Mouse (Mus musculus): Measurements from ENCODE around the gene Cend1. TPM values are rescaled to one million over a fixed set of nuclear protein-coding genes. Genes with fewer than 3 reads are reported as not detected.
"Not testable (repeated sequence)": the region's sequence is repeated elsewhere in the genome, so short reads cannot be mapped to it uniquely, and the experiment has no call there.

The Cend1 gene
- polyA plus RNA-seq, 1 experiment from 2014 or later, result 3.4 TPM

DNA sequence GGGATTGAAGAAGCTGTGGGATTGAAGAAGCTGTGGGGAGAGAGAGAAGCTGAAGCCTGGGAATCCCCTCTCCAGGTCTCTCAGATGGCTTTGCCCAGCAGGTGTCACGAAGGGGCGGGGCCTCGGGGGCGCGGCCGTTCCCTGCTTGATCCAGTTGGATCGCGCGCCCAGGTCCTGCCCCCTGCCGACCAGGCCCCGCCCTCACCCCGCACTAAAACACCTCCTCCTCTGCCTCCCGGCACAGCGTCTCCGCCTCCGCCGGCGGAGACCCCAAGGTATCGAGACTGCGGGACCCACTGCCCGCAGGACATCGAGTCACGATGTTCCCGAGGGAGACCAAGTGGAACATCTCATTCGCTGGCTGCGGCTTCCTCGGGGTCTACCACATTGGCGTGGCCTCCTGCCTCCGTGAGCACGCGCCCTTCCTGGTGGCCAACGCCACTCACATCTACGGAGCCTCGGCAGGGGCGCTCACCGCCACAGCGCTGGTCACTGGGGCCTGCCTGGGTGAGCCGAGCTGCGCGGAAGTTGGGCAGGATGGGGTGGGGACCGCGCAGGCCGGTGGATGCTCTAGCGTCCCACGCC, 25.8 kb upstream of the Cend1 start, which contains the start of gene Pnpla2:
Gene Pnpla2, plus strand, starts transcription at position 232 of the 585 bp plus-strand sequence.
- WGBS, result under 1% methylated on average over 45 of the region's 45 CpGs
- ATAC-seq (replicated peaks; ENCODE audit: low FRiP score), result peak; percentile 85
- peaks cover 36% of the 10 kb centered on the region for H3K4me1 ChIP-seq

DNA sequence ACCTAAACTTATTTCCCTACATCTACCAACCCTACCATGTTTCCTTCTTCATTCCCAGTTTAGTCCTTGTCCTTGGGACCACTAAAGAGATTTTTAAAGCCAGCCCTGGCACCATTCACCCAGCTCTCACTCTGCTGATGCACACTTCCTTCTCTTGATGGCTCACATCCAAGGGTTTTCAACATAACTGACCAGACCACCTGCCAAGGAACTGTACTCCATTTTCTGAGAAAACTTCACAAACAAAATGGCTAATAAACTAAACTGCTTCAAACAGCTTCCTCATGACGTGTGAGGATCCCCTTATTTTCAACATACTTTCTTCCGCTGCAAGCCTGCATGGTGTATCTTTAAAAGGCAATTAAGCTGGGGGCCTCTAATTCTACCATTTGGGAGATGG, 24.3 kb upstream of the Cend1 start:
- Histone ChIP-seq H3K4me2 (no peak overlapping the region), H3K36me3 (peaks cover 44% of the 10 kb centered on the region), H3K4me3 (replicated peaks) (no peak overlapping the region), H3K4me1 (peaks cover 42% of the 10 kb centered on the region), H3K9me3 (replicated peaks) (no peaks in the 10 kb centered on the region), H3K27ac (no peak overlapping the region), H3K9ac (no peak overlapping the region), H3K27me3 (no peaks in the 10 kb centered on the region)
- no peak for ATAC-seq (replicated peaks; ENCODE audit: low FRiP score)
- WGBS, result 68% methylated on average over 2 of the region's 2 CpGs

More for the DNA sequence above, 25.8 kb upstream of the Cend1 start, which contains the start of gene Pnpla2:
- H3K9ac ChIP-seq, result peak within 1 kb of the TSS; percentile 70
- H3K9me3 ChIP-seq (replicated peaks), result no peaks in the 10 kb centered on the region
- peak within 1 kb of the TSS; percentile 81 for H3K4me3 ChIP-seq (replicated peaks)
- peaks cover 1% of the 10 kb centered on the region; the same call in 1 of the 2 replicates for H3K27me3 ChIP-seq
- peaks cover 41% of the 10 kb centered on the region for H3K36me3 ChIP-seq
- H3K4me2 ChIP-seq, result peak within 1 kb of the TSS; percentile 95
- peak within 1 kb of the TSS; percentile 88 for H3K27ac ChIP-seq

DNA sequence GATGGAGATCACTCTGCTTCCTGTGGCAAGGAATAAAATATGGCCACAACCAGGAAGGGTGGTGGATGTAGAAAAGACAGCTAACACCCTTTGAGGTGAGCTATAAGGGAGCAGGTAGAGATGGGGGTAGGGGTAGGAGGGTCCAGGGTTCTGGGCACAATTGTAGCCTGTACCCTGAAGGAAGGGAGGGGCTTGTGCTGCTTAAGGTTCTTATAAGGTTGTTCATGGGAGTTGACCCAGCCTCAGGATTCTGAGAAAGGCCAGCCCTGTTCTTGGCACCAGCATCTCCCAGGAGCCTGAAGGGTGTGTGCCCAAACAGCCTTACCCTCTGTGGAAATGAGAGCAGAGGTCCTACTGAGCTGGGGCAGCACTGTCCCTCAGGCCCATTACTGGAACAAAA, 22.6 kb upstream of the Cend1 start:
- H3K4me2 ChIP-seq, result no peak overlapping the region
- H3K36me3 ChIP-seq, result peaks cover 41% of the 10 kb centered on the region
- no peak overlapping the region for H3K9ac ChIP-seq
- no peak for ATAC-seq (replicated peaks; ENCODE audit: low FRiP score)
- H3K4me3 ChIP-seq (replicated peaks), result no peak overlapping the region
- no peak overlapping the region for H3K27ac ChIP-seq
- peaks cover 40% of the 10 kb centered on the region for H3K4me1 ChIP-seq
- H3K27me3 ChIP-seq, result no peaks in the 10 kb centered on the region
- H3K9me3 ChIP-seq (replicated peaks), result no peaks in the 10 kb centered on the region

DNA sequence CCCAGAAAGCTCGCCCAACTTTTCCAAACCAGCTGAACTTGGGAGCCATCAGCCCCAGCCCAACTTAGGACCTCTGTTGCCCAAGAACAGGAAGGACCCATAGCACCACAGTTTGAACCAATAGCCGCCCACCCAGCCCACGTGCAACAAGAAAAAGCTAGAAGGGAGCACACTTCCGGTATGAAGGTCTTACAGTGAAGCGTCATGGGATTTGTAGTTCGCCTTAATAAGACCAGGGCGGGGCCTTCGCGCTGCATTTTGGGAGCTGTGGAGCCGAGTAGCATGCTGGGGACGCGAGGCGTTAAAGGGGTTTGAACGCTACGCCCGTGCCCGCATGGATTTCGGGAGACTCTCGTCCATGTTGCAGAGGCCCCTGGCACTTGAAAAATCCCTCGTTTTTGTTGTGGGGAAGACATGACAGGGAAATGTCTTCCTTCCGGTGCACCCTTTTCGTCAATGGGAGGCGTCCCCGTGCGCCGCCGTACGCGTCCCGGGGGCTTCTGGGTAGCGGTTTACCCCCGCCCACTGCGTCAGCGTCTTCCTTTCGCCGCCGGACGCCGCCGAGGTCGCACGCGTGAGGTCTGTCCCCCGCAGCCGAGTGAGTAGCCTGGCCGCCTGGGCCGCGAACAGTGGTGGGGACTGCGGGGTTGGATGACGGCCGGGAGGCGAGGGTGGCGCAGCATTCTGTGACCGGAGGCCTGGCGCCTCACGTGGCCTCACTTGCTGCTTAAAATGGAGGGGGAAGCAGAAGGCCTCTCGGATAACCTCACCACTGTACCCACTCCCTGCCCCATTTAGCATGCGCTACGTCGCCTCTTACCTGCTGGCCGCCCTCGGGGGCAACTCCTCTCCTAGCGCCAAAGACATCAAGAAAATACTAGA, 18.1 kb upstream of the Cend1 start, which contains the start of gene Rplp2:
Gene Rplp2, plus strand, starts transcription at position 261 of the 882 bp plus-strand sequence.
- Histone ChIP-seq H3K4me2 (peak within 1 kb of the TSS; percentile 57), H3K4me3 (replicated peaks) (peak within 1 kb of the TSS; percentile 79), H3K27ac (peak within 1 kb of the TSS; percentile 91), H3K27me3 (no peaks in the 10 kb centered on the region), H3K9me3 (replicated peaks) (no peaks in the 10 kb centered on the region), H3K36me3 (peaks cover 39% of the 10 kb centered on the region), H3K4me1 (peaks cover 41% of the 10 kb centered on the region), H3K9ac (peak within 1 kb of the TSS; percentile 89)
- ATAC-seq (replicated peaks; ENCODE audit: low FRiP score), result peak; percentile 89
- WGBS, result under 1% methylated on average over 63 of the region's 63 CpGs

DNA sequence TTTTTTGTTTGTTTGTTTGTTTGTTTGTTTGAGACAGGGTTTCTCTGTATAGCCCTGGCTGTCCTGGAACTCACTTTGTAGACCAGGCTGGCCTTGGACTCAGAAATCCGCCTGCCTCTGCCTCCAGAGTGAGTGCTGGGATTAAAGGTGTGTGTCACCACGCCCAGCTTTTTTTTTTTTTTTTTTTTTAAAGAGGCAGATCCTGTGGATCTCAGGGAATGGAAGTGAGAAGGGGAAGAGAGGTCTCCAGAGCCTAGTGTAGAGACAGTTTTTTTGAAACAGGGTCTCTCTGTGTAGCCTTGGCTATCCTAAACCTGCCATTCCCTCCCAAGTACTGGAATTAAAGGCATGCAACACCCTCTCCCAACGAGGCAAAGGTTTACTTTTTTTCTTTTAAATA, 17.1 kb upstream of the Cend1 start:
- not testable (repeated sequence) for H3K9me3 ChIP-seq (replicated peaks); H3K27me3 ChIP-seq; H3K9ac ChIP-seq; ATAC-seq (replicated peaks; ENCODE audit: low FRiP score)
- Histone ChIP-seq H3K27ac (0 out of 2 replicates have a peak overlapping the region, but pooled peaks have one; percentile 91), H3K4me1 (peaks cover 51% of the 10 kb centered on the region), H3K36me3 (peaks cover 34% of the 10 kb centered on the region), H3K4me3 (replicated peaks) (peak overlapping the region; percentile 79; the same call in 1 of the 2 replicates), H3K4me2 (peak overlapping the region; percentile 57)
- WGBS, result 84% methylated on average over 3 of the region's 3 CpGs

DNA sequence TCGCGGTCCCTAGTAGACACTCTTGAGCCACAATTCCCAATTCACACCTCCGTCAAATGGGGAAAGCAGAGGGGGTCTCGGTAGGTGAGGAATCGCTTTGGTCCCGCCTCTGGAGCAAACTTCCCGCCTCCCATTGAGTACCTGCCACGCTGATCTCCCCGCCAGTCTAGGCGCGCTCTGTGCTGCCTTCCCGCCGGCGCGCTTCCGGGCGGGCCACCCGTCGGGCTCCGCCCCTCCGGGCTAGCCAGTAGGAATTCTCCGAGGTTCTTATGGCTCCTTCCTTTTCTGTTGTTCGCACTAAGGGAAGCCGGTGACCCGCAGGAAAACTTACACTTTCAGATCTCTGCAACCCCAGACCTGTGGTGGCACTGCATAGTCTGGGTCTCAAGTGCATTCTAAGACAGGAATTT, 14.5 kb upstream of the Cend1 start, which contains the start of gene Pidd1:
Gene Pidd1, minus strand, starts transcription at position 198 of the 410 bp plus-strand sequence.
- H3K9ac ChIP-seq, result peak within 1 kb of the TSS; percentile 66
- H3K36me3 ChIP-seq, result peaks cover 34% of the 10 kb centered on the region
- peak within 1 kb of the TSS; percentile 84 for H3K27ac ChIP-seq
- under 1% methylated on average over 25 of the region's 25 CpGs for WGBS
- H3K4me2 ChIP-seq, result peak within 1 kb of the TSS; percentile 93
- peaks cover 52% of the 10 kb centered on the region for H3K4me1 ChIP-seq
- ATAC-seq (replicated peaks; ENCODE audit: low FRiP score), result peak; percentile 53
- H3K4me3 ChIP-seq (replicated peaks), result peak within 1 kb of the TSS; percentile 55
- H3K27me3 ChIP-seq, result no peaks in the 10 kb centered on the region
- no peaks in the 10 kb centered on the region for H3K9me3 ChIP-seq (replicated peaks)

DNA sequence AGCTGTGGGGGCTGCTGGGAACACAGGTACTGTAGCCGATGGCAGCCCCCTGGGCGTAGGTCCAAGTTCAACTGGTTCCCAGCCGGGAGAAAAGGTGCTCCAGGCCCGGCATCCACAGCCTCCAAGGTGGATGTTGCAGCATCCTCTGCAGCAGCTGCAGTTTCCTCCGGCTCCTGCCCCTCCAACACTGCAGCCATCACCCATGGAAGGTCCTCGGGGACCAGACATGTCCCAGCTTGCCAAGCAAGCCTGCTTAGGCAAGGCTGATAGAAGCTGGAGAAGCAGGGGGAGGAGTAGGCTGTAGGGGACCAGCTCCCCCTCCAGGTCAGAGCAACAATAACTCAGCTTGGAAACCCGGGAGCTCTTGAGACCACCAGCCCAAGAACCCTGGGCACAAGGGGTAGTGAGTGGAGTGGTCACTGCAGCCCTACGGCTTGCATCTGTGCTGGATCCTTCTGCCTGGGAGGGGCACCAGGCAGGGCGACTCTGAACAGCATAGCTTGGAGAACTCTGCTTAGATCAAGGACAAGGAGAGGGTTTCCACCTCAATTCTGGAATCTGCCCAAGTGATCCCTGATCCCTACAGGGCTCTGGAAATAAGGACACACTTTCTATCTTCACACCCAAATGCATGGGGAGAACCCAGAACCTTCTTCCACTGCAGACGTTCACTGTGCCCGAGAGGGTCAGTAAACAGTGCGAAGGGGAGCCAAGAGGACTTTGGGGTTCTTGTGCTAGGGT, 14.0 kb upstream of the Cend1 start:
- H3K4me3 ChIP-seq (replicated peaks), result peak overlapping the region; percentile 55
- peaks cover 46% of the 10 kb centered on the region for H3K4me1 ChIP-seq
- H3K27me3 ChIP-seq, result no peaks in the 10 kb centered on the region
- peak overlapping the region; percentile 66 for H3K9ac ChIP-seq
- peak overlapping the region; percentile 84 for H3K27ac ChIP-seq
- peak overlapping the region; percentile 93 for H3K4me2 ChIP-seq
- ATAC-seq (replicated peaks; ENCODE audit: low FRiP score), result peak; percentile 7; the same call in 1 of the 2 replicates
- WGBS, result 17% methylated on average over 12 of the region's 12 CpGs
- peaks cover 36% of the 10 kb centered on the region for H3K36me3 ChIP-seq
- H3K9me3 ChIP-seq (replicated peaks), result no peaks in the 10 kb centered on the region

DNA sequence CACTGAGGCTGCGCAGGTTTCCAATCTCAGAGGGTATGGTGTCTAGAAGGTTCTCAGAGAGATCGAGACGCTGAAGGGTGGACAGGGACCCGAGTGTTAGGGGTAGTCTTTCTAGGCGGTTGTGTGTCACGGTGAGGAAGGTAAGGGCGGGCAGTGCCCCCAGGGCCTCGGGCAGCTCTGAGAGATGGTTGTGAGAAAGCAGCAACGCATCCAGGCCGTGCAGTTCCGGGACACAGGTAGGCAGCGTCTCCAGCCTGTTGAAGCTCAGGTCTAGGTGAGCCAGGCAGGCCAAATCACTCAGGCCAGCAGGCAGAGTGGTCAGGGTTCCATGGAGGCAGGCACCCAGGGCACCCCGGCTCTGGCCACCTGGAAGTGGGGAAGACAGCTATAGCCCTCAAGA, 12.9 kb upstream of the Cend1 start:
- no peak for ATAC-seq (replicated peaks; ENCODE audit: low FRiP score)

DNA sequence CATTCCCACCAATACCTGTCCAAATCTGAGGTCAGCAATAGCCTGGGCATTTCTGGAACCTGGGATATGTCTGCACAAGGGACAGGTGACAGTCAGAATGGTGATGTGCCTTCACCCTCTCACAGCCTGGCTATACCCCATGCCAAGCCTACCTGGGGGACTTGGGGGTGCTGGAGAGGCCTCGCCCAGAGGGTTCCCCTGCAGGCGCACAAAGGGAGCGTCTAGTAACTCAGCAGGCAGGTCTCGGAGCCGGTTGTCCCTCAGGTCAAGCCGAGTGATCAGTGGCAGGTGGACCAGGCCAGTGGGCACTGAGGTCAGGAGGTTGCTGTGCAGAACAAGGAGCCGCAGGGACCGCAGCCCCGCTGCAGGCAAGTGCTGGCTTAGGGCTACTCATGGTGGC, 12.2 kb upstream of the Cend1 start:
- H3K27ac ChIP-seq, result no peak overlapping the region
- H3K4me1 ChIP-seq, result peaks cover 53% of the 10 kb centered on the region
- H3K36me3 ChIP-seq, result peaks cover 41% of the 10 kb centered on the region
- H3K4me2 ChIP-seq, result peak overlapping the region; percentile 14; the same call in 1 of the 2 replicates
- 91% methylated on average over 9 of the region's 9 CpGs for WGBS
- no peak for ATAC-seq (replicated peaks; ENCODE audit: low FRiP score)
- H3K27me3 ChIP-seq, result no peaks in the 10 kb centered on the region
- no peak overlapping the region for H3K9ac ChIP-seq
- no peak overlapping the region; the same call in 1 of the 2 replicates for H3K4me3 ChIP-seq (replicated peaks)
- H3K9me3 ChIP-seq (replicated peaks), result no peaks in the 10 kb centered on the region

More for the DNA sequence above, 12.9 kb upstream of the Cend1 start:
- Histone ChIP-seq H3K4me3 (replicated peaks) (peak overlapping the region; percentile 55; the same call in 1 of the 2 replicates), H3K9ac (peak overlapping the region; percentile 66; the same call in 1 of the 2 replicates), H3K9me3 (replicated peaks) (no peaks in the 10 kb centered on the region), H3K36me3 (peaks cover 41% of the 10 kb centered on the region), H3K27me3 (no peaks in the 10 kb centered on the region), H3K4me1 (peaks cover 51% of the 10 kb centered on the region), H3K4me2 (peak overlapping the region; percentile 93), H3K27ac (no peak overlapping the region)
- 95% methylated on average over 13 of the region's 13 CpGs for WGBS

DNA sequence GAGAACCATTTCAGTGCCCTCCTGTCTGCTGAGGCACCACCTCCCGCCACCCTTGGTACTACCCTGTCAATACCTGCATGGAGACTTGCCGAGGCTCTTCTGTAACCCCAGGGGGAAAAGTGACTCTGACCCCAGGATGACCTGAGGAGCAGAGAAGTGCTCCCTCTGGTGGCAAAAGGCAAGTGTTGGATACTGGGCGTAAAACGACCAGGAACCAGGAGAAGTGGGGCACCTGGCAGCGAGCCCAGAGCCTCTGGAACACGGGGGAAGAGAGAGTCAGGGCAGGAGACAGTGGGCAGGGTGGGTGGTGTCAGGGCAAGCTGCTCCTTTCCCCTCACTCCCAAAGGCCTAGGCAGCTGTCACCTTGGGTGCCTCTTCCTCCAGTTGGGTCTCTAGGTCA, 11.3 kb upstream of the Cend1 start:
- Histone ChIP-seq H3K4me3 (replicated peaks) (no peak overlapping the region), H3K9me3 (replicated peaks) (no peaks in the 10 kb centered on the region), H3K36me3 (peaks cover 41% of the 10 kb centered on the region), H3K27ac (no peak overlapping the region), H3K9ac (no peak overlapping the region), H3K4me1 (peaks cover 62% of the 10 kb centered on the region), H3K27me3 (no peaks in the 10 kb centered on the region), H3K4me2 (no peak overlapping the region)
- WGBS, result 31% methylated on average over 6 of the region's 6 CpGs
- no peak for ATAC-seq (replicated peaks; ENCODE audit: low FRiP score)

DNA sequence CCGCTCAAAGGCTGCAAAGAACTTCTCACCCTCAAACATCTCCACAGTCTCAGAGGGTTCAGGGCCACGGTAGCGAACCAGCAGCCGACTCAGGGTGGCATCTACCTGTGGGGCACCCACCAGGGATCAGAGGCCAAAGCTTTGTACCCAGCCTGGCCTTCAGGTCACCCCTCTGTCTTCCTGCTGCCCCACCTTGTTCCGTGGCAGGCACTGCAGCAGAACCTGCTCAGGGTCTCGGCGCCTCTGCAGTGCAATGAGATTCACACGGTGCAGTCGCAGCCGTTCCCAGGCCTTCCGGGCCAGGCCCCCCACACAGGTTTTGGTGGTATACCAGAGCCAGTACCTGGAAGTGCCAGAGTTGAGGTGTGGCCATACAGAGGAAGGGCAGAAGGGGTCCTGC, 10.5 kb upstream of the Cend1 start:
- H3K4me1 ChIP-seq, result peaks cover 70% of the 10 kb centered on the region
- no peak for ATAC-seq (replicated peaks; ENCODE audit: low FRiP score)
- WGBS, result 92% methylated on average over 11 of the region's 11 CpGs

More for the DNA sequence above, 10.5 kb upstream of the Cend1 start:
- Histone ChIP-seq H3K9me3 (replicated peaks) (no peaks in the 10 kb centered on the region), H3K4me3 (replicated peaks) (no peak overlapping the region), H3K36me3 (peaks cover 41% of the 10 kb centered on the region), H3K4me2 (no peak overlapping the region), H3K27ac (no peak overlapping the region), H3K27me3 (no peaks in the 10 kb centered on the region), H3K9ac (no peak overlapping the region)
